Mouse (Mus musculus) spleen, adult 2 months (tissue): ENCODE measurements at regions not wholly inside any gene's neighbourhood (a gene's known extent, or its start where the extent isn't known, plus 50 kb on each side); places are given as distances from the start of the nearest gene placed in this dataset.

ENCODE experiments used
- CTCF ChIP-seq: fragments of 200-500 bp; IDR thresholded peaks from 2 replicates; pipeline ENCODE4 v1.5.1; 2011; ENCODE audit warnings: mild to moderate bottlenecking, inconsistent platforms; ENCODE audit not compliant: insufficient read depth, insufficient read length, insufficient replicate concordance; ENCODE audit errors: extremely low read depth
- POLR2A ChIP-seq: fragments of 200-500 bp; IDR thresholded peaks from 2 replicates; pipeline ENCODE4 v1.6.1; 2011; ENCODE audit warnings: low read depth, low read length, inconsistent platforms

GRCm38 (mm10) chr14:33814107-33814506 lies 109.3 kb upstream of the Gdf10 start:
- TF ChIP-seq CTCF (no peak), POLR2A (no peak)
